17 mouse cellular contexts compared by ENCODE assay signal in genomic region chr11:68388655-68389015, GRCm38 (mm10). TPM values are rescaled to one million over a fixed set of nuclear protein-coding genes. Genes with fewer than 3 reads are reported as not detected.
DNase-seq lines count a peak whose midpoint lies in the region; ATAC-seq and TF ChIP-seq lines count a peak whose summit lies in the region.
"Had no signal": no experiment of that assay in that cellular context is flagged by ENCODE, and none has a peak within 500 bp of the region (broad histone marks: within the 10 kb centered on the region; RNA-seq: fewer than 3 reads in every experiment).

No protein-coding gene starts in this region.

- TF ChIP-seq CTCF in heart, postnatal 0 days (IDR thresholded peaks at IDR 0.05; ENCODE audit: low read depth) = no peak

- WGBS in heart, postnatal 0 days = 62% methylated on average over 1 of the region's 1 CpGs
- WGBS in heart, embryonic 12.5 days = 32% methylated on average over 1 of the region's 1 CpGs
- 34% methylated on average over 1 of the region's 1 CpGs for WGBS in midbrain, embryonic 12.5 days
- 39% methylated on average over 1 of the region's 1 CpGs for WGBS in midbrain, embryonic 13.5 days

- H3K9me3 ChIP-seq in heart, postnatal 0 days (replicated peaks; ENCODE audit: control insufficient read depth, low read length) = no peaks in the 10 kb centered on the region
- H3K9me3 ChIP-seq in heart, embryonic 12.5 days (replicated peaks) = no peaks in the 10 kb centered on the region
- H3K9me3 ChIP-seq in midbrain, embryonic 12.5 days = no peaks in the 10 kb centered on the region
- no peaks in the 10 kb centered on the region for H3K9me3 ChIP-seq in midbrain, embryonic 13.5 days
- H3K9me3 ChIP-seq: forebrain, embryonic 13.5 days; hindbrain, embryonic 15.5 days; liver, embryonic 15.5 days had no signal

- peak overlapping the region; percentile 80; the same call in 1 of the 2 replicates for H3K4me2 ChIP-seq in heart, postnatal 0 days (ENCODE audit: low read depth, low read length)
- no peak overlapping the region for H3K4me2 ChIP-seq in heart, embryonic 12.5 days
- H3K4me2 ChIP-seq in midbrain, embryonic 12.5 days (replicated peaks) = peak overlapping the region; percentile 91
- H3K4me2 ChIP-seq in midbrain, embryonic 13.5 days (replicated peaks) = no peak overlapping the region
- H3K4me2 ChIP-seq: hindbrain, embryonic 15.5 days; liver, embryonic 15.5 days had no signal

- TF ChIP-seq EP300 in heart, postnatal 0 days (IDR thresholded peaks at IDR 0.05; ENCODE audit: low read depth) = no peak

- H3K4me3 ChIP-seq in heart, postnatal 0 days (ENCODE audit: low read depth, low read length) = no peak overlapping the region
- H3K4me3 ChIP-seq in heart, embryonic 12.5 days = no peak overlapping the region
- no peak overlapping the region for H3K4me3 ChIP-seq in midbrain, embryonic 12.5 days
- no peak overlapping the region for H3K4me3 ChIP-seq in midbrain, embryonic 13.5 days (replicated peaks)
- H3K4me3 ChIP-seq: forebrain, embryonic 13.5 days; hindbrain, embryonic 15.5 days; liver, embryonic 15.5 days had no signal

- peak; percentile 26 for DNase-seq in embryo, embryonic 10.5 days (ENCODE audit: low spot score)
- no peak for DNase-seq in embryo, embryonic 9.5 days (ENCODE audit: extremely low spot score)
- no peak for DNase-seq in heart, postnatal 0 days (ENCODE audit: low spot score)
- DNase-seq in kidney, postnatal 25 days = peak; percentile 57 to 81
- no peak for DNase-seq in layer of hippocampus, adult 18-20 months (ENCODE audit: low spot score in 2 of 2)
- DNase-seq: adrenal gland, adult 2 months; cerebellum, adult 9-11 months; gastrocnemius, postnatal 36 days had no signal

- peaks cover 19% of the 10 kb centered on the region for H3K27me3 ChIP-seq in heart, postnatal 0 days (ENCODE audit: control insufficient read depth, insufficient read depth, low read length)
- H3K27me3 ChIP-seq in heart, embryonic 12.5 days (replicated peaks) = peaks cover 78% of the 10 kb centered on the region
- H3K27me3 ChIP-seq in midbrain, embryonic 12.5 days = peaks cover 93% of the 10 kb centered on the region
- H3K27me3 ChIP-seq in midbrain, embryonic 13.5 days = peaks cover 94% of the 10 kb centered on the region

- peaks cover 25% of the 10 kb centered on the region for H3K4me1 ChIP-seq in heart, postnatal 0 days (ENCODE audit: control insufficient read depth, insufficient read depth)
- H3K4me1 ChIP-seq in heart, embryonic 12.5 days (replicated peaks) = peaks cover 45% of the 10 kb centered on the region
- peaks cover 48% of the 10 kb centered on the region for H3K4me1 ChIP-seq in midbrain, embryonic 12.5 days
- H3K4me1 ChIP-seq in midbrain, embryonic 13.5 days (replicated peaks) = peaks cover 47% of the 10 kb centered on the region

- 0 out of 2 replicates have a peak overlapping the region, but pooled peaks have one; percentile 40 for H3K27ac ChIP-seq in heart, postnatal 0 days (ENCODE audit: low read depth)
- H3K27ac ChIP-seq in heart, embryonic 12.5 days (ENCODE audit: poor library complexity, severe bottlenecking) = no peak overlapping the region
- H3K27ac ChIP-seq in midbrain, embryonic 12.5 days (replicated peaks) = no peak overlapping the region
- H3K27ac ChIP-seq in midbrain, embryonic 13.5 days = no peak overlapping the region
- H3K27ac ChIP-seq: forebrain, embryonic 13.5 days; hindbrain, embryonic 15.5 days; liver, embryonic 15.5 days had no signal

- no peak for ATAC-seq in heart, postnatal 0 days (ENCODE audit: insufficient read depth, low read depth)
- ATAC-seq in heart, embryonic 12.5 days (ENCODE audit: insufficient number of reproducible peaks, low FRiP score) = no peak
- no peak for ATAC-seq in midbrain, embryonic 12.5 days (ENCODE audit: low FRiP score, low read depth)
- no peak for ATAC-seq in midbrain, embryonic 13.5 days
- ATAC-seq: forebrain, embryonic 13.5 days; intestine, postnatal 0 days; lung, postnatal 0 days had no signal

- H3K36me3 ChIP-seq in heart, postnatal 0 days (replicated peaks; ENCODE audit: control insufficient read depth, insufficient read depth, low read length) = no peaks in the 10 kb centered on the region
- H3K36me3 ChIP-seq in heart, embryonic 12.5 days = no peaks in the 10 kb centered on the region
- H3K36me3 ChIP-seq in midbrain, embryonic 12.5 days = no peaks in the 10 kb centered on the region
- no peaks in the 10 kb centered on the region for H3K36me3 ChIP-seq in midbrain, embryonic 13.5 days
- H3K36me3 ChIP-seq: hindbrain, embryonic 15.5 days; liver, embryonic 15.5 days had no signal

- H3K9ac ChIP-seq in heart, postnatal 0 days (replicated peaks; ENCODE audit: low read depth, low read length) = no peak overlapping the region
- H3K9ac ChIP-seq in heart, embryonic 12.5 days = no peak overlapping the region
- no peak overlapping the region for H3K9ac ChIP-seq in midbrain, embryonic 12.5 days (replicated peaks)
- no peak overlapping the region for H3K9ac ChIP-seq in midbrain, embryonic 13.5 days (replicated peaks)
- H3K9ac ChIP-seq: forebrain, embryonic 13.5 days; hindbrain, embryonic 15.5 days; liver, embryonic 15.5 days had no signal

RNA-seq across cellular contexts. Expression of gene Ntn1, which starts 12.0 kb away (rescaled TPM):
- 117 and 136 TPM in 2 replicates for total RNA-seq in heart, postnatal 0 days (2014; rRNA removed; ENCODE audit: low replicate concordance)
- 21.3 and 24.8 TPM in 2 replicates for polyA plus RNA-seq in heart, postnatal 0 days (2015; fragmentation: Nextera tagmentation; extraction: Ambion mirVana)
- 38.6 and 41.9 TPM in 2 replicates for polyA plus RNA-seq in heart, embryonic 12.5 days (2016; fragmentation: Nextera tagmentation; extraction: Ambion mirVana)
- 26.6 and 34.6 TPM in 2 replicates for polyA plus RNA-seq in midbrain, embryonic 12.5 days (2016; fragmentation: Nextera tagmentation; extraction: Ambion mirVana)
- polyA plus RNA-seq in midbrain, embryonic 13.5 days (2015; fragmentation: Nextera tagmentation; extraction: Ambion mirVana) = 17.3 and 31.0 TPM in 2 replicates
- 1 to 10 TPM; 5.7 to 6.9 TPM for total RNA-seq in layer of hippocampus, adult 18-20 months (2021)
- total RNA-seq: megakaryocyte, adult 5-6 weeks had no signal

RNA-seq across cellular contexts. Expression of gene Pik3r5, which starts 43.3 kb away (rescaled TPM):
- total RNA-seq in heart, postnatal 0 days (2014; rRNA removed; ENCODE audit: low replicate concordance) = 1.5 and 2.0 TPM in 2 replicates
- 0.82 and 0.84 TPM in 2 replicates for polyA plus RNA-seq in heart, postnatal 0 days (2015; fragmentation: Nextera tagmentation; extraction: Ambion mirVana)
- 0.14 and 0.21 TPM in 2 replicates for polyA plus RNA-seq in heart, embryonic 12.5 days (2016; fragmentation: Nextera tagmentation; extraction: Ambion mirVana)
- 0.34 and 0.63 TPM in 2 replicates for polyA plus RNA-seq in midbrain, embryonic 12.5 days (2016; fragmentation: Nextera tagmentation; extraction: Ambion mirVana)
- 0.24 and 0.50 TPM in 2 replicates for polyA plus RNA-seq in midbrain, embryonic 13.5 days (2015; fragmentation: Nextera tagmentation; extraction: Ambion mirVana)
- 1 to 10 TPM; 2.4 to 2.8 TPM for total RNA-seq in layer of hippocampus, adult 18-20 months (2021)

Comparison
In these comparisons a context has a peak if more than half of its experiments do, and no peak if none do; other contexts are left out.
1. DNase-seq: peak in embryo, embryonic 10.5 days (single experiment) and kidney, postnatal 25 days (2 of 2); none in embryo, embryonic 9.5 days (single experiment), heart, postnatal 0 days (single experiment) and layer of hippocampus, adult 18-20 months (0 of 2).
2. H3K4me2 ChIP-seq: peak in heart, postnatal 0 days (single experiment) and midbrain, embryonic 12.5 days (single experiment); none in heart, embryonic 12.5 days (single experiment) and midbrain, embryonic 13.5 days (single experiment).